Mouse (Mus musculus) spleen, adult 12 weeks (tissue): Measurements from ENCODE around the gene Spag9.
A peak's percentile ranks its signal among the peaks of the same experiment; 100 is the strongest.

Experiments used
- DNase-seq: peaks from one replicate; pipeline ENCODE4 v3.0.0; 2022; ENCODE audit warnings: low spot score

The Spag9 gene

GRCm38 (mm10) chr11:93995720-93996305, at the start of gene Spag9:
Spag9 (plus strand) TSS chr11:93996091.
- DNase-seq, result peak; percentile 92

DNA sequence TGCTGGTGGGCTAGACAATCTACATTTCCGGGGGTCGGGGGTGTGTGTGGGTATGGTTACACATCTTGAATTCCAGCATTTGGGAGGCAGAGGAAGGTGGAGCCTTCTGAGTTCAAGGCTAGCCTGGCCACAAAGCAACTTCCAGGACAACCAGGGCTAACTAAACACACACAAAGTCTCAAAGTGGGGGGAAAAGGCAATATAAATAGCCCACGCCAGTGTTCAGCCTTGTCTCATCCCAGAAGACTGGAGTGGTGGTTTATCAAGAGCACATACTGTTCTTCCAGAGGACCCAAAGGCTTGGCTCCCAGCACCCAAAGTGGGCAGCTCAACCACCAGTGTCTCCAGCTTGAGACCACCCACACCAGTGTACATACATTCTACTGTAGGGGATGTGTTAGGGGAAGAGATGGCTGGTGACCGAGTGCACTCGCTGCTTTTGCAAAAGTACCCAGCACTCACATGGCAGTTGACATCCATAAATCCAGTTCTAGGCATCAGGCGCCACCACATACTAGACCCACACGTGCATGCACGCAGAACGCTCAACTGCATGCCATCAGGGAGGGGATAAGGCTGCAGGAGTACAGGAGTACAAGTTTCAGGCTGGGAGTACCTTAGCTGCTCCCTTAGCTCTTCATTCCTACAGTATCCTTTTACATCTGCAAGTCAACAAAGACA, 46.9 kb upstream of the Spag9 start:
- no peak for DNase-seq

- no peak for DNase-seq
Measured at GRCm38 (mm10) chr11:93950045-93950444, 45.8 kb upstream of the Spag9 start.

DNA sequence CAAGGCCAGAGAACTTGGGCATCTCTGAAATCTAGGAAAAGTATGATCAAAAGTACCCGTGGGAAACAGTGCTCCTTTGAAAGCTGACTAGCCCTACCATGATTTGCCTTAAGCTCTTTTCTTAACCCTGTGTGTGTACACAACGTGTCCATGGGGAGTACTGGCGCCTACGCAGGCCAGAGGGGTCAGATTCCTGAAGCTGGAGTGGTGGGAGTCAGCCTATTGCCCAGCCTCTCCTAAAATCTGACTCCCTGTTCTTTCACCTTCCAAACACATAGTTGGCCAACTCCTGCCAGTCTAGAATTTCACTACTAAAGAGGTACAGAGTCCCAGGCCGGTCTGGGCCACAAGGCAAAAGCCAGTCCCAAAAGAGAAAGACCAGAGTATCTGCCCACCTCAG, 43.5 kb upstream of the Spag9 start:
- no peak for DNase-seq

- no peak for DNase-seq
Measured at GRCm38 (mm10) chr11:93954738-93955255, 41.1 kb upstream of the Spag9 start.

- DNase-seq, result peak; percentile 77
Measured at GRCm38 (mm10) chr11:93955256-93956150, 40.4 kb upstream of the Spag9 start.

GRCm38 (mm10) chr11:93956159-93956558, 39.7 kb upstream of the Spag9 start, which contains the start of gene Nme2:
Nme2 (minus strand) TSS chr11:93956259.
- no peak for DNase-seq

- no peak for DNase-seq
Measured at GRCm38 (mm10) chr11:93957031-93957555, 38.8 kb upstream of the Spag9 start.

- DNase-seq, result no peak
Measured at GRCm38 (mm10) chr11:93957746-93958145, 38.1 kb upstream of the Spag9 start.

GRCm38 (mm10) chr11:93961482-93961881, 34.4 kb upstream of the Spag9 start:
- no peak for DNase-seq

- no peak for DNase-seq
Measured at GRCm38 (mm10) chr11:93963013-93963412, 32.9 kb upstream of the Spag9 start.

- no peak for DNase-seq
Measured at GRCm38 (mm10) chr11:93965391-93965790, 30.5 kb upstream of the Spag9 start.

DNA sequence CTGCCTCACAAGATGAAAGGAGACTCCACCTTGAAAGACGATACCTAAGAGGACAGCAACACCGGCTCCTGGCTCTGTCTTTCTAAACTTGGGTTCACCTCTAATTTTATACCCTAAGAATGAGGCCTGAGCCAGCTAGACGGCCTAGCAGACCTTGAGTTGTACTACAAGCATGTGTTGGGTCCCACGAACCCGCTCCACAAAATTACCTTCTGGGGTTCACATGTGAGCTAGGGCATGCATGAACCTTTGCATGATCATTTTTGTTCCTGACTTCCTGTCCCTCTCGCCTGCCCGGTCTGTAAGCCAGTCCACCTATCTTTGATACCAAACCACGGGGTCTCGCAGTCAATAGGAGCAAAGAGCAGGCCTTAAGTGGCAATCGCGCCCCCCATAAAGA, 28.5 kb upstream of the Spag9 start:
- no peak for DNase-seq

- DNase-seq, result peak; percentile 95
Measured at GRCm38 (mm10) chr11:93968005-93968847, 27.7 kb upstream of the Spag9 start, which contains the start of the genes Gm20390 and Nme1. Gm20390 (minus strand) TSS chr11:93968293. Nme1 (minus strand) TSS chr11:93968521.

DNA sequence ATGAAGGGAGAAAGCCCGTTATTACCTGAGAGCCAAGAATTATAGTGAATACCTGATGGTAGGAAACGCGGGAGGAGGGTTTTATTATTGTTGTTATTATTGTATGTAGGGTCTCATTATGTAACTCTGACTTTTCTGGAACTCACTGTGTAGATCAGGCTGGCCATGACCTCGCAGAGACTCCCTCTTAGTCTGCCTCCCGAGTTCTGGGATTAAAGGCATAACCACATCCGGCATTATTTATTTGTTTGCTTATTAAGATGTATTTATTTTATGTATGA, 27.1 kb upstream of the Spag9 start:
- no peak for DNase-seq

DNA sequence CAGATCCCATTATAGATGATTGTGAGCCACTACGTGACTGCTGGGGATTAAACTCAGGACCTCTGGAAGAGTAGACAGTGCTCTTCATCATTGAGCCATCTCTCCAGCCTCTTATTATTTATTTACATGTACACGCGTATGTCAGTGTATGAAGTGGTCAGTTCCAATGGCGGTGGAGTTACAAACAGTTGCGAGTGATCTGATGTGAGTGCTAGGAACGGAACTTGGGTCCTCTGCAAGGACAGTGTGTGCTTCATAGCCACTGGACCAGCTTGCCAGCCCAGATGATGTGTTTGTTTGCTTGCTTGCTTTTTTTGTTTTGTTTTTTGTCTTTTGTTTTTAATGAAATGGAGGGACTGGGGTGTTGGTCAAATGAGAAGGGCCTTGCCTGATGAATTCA, 26.7 kb upstream of the Spag9 start:
- DNase-seq, result no peak

GRCm38 (mm10) chr11:93969799-93970198, 26.1 kb upstream of the Spag9 start:
- DNase-seq, result no peak

DNA sequence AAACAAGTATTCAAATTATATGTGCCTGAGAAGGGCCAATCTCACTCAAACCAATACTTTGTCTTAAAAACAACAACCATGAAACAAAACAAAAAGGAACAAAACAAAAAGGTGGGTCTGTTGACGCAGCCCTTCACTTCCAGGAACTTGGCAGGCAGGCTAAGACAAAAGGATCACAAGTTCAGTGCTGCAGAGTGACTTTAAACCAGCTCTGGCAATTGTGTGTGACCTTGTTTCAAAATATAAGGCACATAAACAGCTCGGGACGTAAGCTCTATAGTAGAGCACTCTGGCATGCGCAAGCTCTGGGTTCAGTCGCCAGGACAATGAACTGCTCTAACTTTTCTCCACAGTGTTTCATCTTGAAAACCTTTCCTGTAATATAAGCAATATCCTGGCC, 22.9 kb upstream of the Spag9 start:
- no peak for DNase-seq

DNA sequence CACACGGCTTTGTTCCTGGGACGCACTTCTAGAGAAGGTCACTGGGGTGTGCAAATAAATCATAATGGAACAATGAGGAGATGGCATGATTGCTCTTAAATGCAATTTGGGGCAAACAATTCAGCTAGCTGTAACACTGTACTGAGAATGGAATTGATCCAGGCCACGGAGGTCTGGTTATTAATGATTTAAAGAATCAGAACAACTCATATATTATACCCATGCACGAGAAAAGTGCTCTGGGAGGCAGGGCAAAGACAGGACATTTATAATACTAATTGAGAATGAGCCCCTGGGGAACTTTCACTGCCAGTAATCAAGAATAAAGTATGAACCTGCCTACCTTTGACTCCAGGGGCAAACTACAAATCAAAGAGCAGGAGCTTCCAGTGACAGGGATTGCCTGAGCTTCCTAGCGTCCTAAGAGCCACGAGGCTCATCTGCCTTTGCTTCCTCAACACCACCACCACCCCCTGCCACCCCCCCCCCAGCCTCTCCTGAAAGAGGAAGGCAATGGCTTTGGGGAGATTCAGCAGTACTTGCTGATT, 16.3 kb upstream of the Spag9 start:
- DNase-seq, result no peak

DNA sequence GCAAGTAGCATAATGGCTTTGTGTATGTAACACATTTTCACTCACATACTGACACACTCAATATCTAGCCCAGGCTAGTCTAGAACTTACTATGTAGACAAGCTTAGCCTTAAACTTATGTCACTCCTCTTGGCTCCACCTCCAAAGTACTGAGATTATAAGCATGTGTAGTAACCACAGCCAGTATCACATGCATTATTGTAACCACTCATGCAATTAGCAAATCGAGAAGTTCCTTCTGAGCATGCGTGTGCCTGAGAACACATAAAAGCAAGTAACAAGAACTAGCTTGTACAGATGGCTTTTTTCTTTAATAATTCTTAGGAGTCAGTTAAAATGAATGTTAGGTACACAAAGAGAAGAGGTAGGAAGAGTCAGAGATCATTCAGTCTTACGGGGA, 11.3 kb upstream of the Spag9 start:
- no peak for DNase-seq

- no peak for DNase-seq
Measured at GRCm38 (mm10) chr11:93985265-93985664, 10.6 kb upstream of the Spag9 start.
